Mouse (Mus musculus) testis, adult 2 months (tissue): ENCODE measurements around the gene Hcfc1. TPM values are rescaled to one million over a fixed set of nuclear protein-coding genes. Genes with fewer than 3 reads are reported as not detected.
A peak's percentile ranks its signal among the peaks of the same experiment; 100 is the strongest.

Experiments
- H3K27ac ChIP-seq: fragments of 200-500 bp; 2 replicates; pipeline ENCODE4 v1.5.1; 2012; ENCODE audit warnings: low read depth, low read length; ENCODE audit not compliant: control insufficient read depth, insufficient read depth
- H3K27me3 ChIP-seq: fragments of 200-500 bp; 2 replicates; pipeline ENCODE4 v1.6.1; 2012; ENCODE audit warnings: mild to moderate bottlenecking, low read length, moderate library complexity; ENCODE audit not compliant: control insufficient read depth, insufficient read depth
- H3K36me3 ChIP-seq: fragments of 200-500 bp; 2 replicates; pipeline ENCODE4 v1.6.1; 2012; ENCODE audit warnings: mild to moderate bottlenecking, low read length; ENCODE audit not compliant: control insufficient read depth, insufficient read depth
- H3K4me1 ChIP-seq: fragments of 200-500 bp; 2 replicates; pipeline ENCODE4 v1.6.1; 2012; ENCODE audit warnings: low read length; ENCODE audit not compliant: control insufficient read depth, insufficient read depth
- H3K4me3 ChIP-seq: fragments of 200-500 bp; 2 replicates; pipeline ENCODE4 v1.5.1; 2012; ENCODE audit warnings: low read depth, mild to moderate bottlenecking, low read length, moderate library complexity, mixed read lengths; ENCODE audit not compliant: control insufficient read depth
- CTCF ChIP-seq: fragments of 200-500 bp; IDR thresholded peaks from 2 replicates; pipeline ENCODE4 v1.5.1; 2012; ENCODE audit warnings: low read depth, mild to moderate bottlenecking, inconsistent platforms, low read length, moderate library complexity; ENCODE audit not compliant: control insufficient read depth, insufficient read depth, insufficient replicate concordance
- POLR2A ChIP-seq: fragments of 200-500 bp; IDR thresholded peaks from 2 replicates; pipeline ENCODE4 v1.6.1; 2012; ENCODE audit warnings: low read depth, mild to moderate bottlenecking, inconsistent platforms, low read length, moderate library complexity; ENCODE audit not compliant: control insufficient read depth
- polyA plus RNA-seq: library from polyadenylated mRNA; depleted of rRNA; stranded (reverse); fragments of >200 nt; gene quantifications from 2 replicates; pipeline ENCODE4 v1.2.3, GENCODE M21; 2012

The Hcfc1 gene
- polyA plus RNA-seq, 1 experiment, result 13.8 TPM

- H3K27me3 ChIP-seq, result no peaks in the 10 kb centered on the region
- H3K4me3 ChIP-seq, result no peak overlapping the region
- peaks cover 2% of the 10 kb centered on the region; the same call in 1 of the 2 replicates for H3K4me1 ChIP-seq
- TF ChIP-seq POLR2A, result no peak
- TF ChIP-seq CTCF, result no peak
- H3K27ac ChIP-seq, result no peak overlapping the region
- no peaks in the 10 kb centered on the region for H3K36me3 ChIP-seq
Measured at GRCm38 (mm10) chrX:73931871-73932270, 34.3 kb downstream of the Hcfc1 start.

- peaks cover 2% of the 10 kb centered on the region; the same call in 1 of the 2 replicates for H3K4me1 ChIP-seq
- no peak within 1 kb of the TSS for H3K27ac ChIP-seq
- TF ChIP-seq CTCF, result no peak
- no peak for TF ChIP-seq POLR2A
Measured at GRCm38 (mm10) chrX:73930402-73931062, 35.6 kb downstream of the Hcfc1 start, which contains the start of gene Renbp. Gene Renbp, minus strand, starts transcription at chrX:73930850.

GRCm38 (mm10) chrX:73922550-73922882 is 43.6 kb downstream of the Hcfc1 start:
- Histone ChIP-seq H3K4me1 (no peaks in the 10 kb centered on the region), H3K36me3 (no peaks in the 10 kb centered on the region), H3K27ac (no peak overlapping the region), H3K4me3 (peak overlapping the region; percentile 82; the same call in 1 of the 2 replicates), H3K27me3 (no peaks in the 10 kb centered on the region)
- TF ChIP-seq POLR2A, result no peak
- TF ChIP-seq CTCF, result no peak

More at GRCm38 (mm10) chrX:73930402-73931062, 35.6 kb downstream of the Hcfc1 start, which contains the start of gene Renbp:
- H3K36me3 ChIP-seq, result no peaks in the 10 kb centered on the region
- H3K4me3 ChIP-seq, result peak within 1 kb of the TSS; percentile 57
- H3K27me3 ChIP-seq, result no peaks in the 10 kb centered on the region

GRCm38 (mm10) chrX:73921823-73922549 is 44.2 kb downstream of the Hcfc1 start, which contains the start of the genes Arhgap4 and Naa10:
Gene Arhgap4, minus strand, starts transcription at chrX:73921870.
Gene Naa10, minus strand, starts transcription at chrX:73921944.
- Histone ChIP-seq H3K36me3 (no peaks in the 10 kb centered on the region), H3K27me3 (no peaks in the 10 kb centered on the region), H3K4me3 (peak within 1 kb of the TSS; percentile 82), H3K27ac (no peak within 1 kb of the TSS), H3K4me1 (no peaks in the 10 kb centered on the region)
- TF ChIP-seq CTCF, result no peak
- no peak for TF ChIP-seq POLR2A

DNA sequence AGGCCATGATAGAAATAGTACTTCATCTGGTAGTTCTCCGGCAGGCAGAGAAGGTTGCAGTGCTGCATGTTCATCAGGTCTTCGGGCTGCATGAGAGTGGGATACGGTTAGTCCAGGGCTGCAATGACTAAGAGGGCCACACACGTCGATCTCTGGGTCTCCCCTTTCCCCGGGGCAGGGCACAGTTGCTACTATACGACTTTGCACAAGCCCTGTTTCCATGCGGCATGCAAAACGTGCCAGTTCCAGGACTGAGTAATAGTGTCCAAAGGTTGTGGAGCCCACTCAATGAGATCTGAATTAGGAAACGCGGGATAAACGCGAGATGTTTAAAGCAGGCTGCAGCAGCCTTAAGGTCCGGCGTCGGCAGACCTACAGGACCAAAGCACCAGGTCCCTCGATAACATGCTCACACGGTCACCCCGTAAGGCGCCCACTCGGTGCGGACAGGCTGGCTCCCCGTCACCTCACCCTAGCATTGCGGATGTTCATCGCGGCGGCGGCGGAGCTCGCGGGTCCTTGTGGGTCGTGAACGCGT is 44.8 kb downstream of the Hcfc1 start:
- TF ChIP-seq CTCF, result no peak
- TF ChIP-seq POLR2A, result no peak
- no peaks in the 10 kb centered on the region for H3K4me1 ChIP-seq
- no peaks in the 10 kb centered on the region for H3K27me3 ChIP-seq

GRCm38 (mm10) chrX:73918631-73919030 is 47.5 kb downstream of the Hcfc1 start:
- TF ChIP-seq POLR2A, result no peak
- TF ChIP-seq CTCF, result no peak
- no peak overlapping the region for H3K4me3 ChIP-seq
- no peaks in the 10 kb centered on the region; the same call in 1 of the 2 replicates for H3K4me1 ChIP-seq
- H3K27me3 ChIP-seq, result no peaks in the 10 kb centered on the region
- no peak overlapping the region for H3K27ac ChIP-seq
- no peaks in the 10 kb centered on the region for H3K36me3 ChIP-seq

More for the DNA sequence above, 44.8 kb downstream of the Hcfc1 start:
- H3K27ac ChIP-seq, result no peak overlapping the region
- no peaks in the 10 kb centered on the region for H3K36me3 ChIP-seq
- H3K4me3 ChIP-seq, result peak overlapping the region; percentile 82

- Histone ChIP-seq H3K4me3 (no peak overlapping the region), H3K4me1 (no peaks in the 10 kb centered on the region; the same call in 1 of the 2 replicates), H3K27ac (no peak overlapping the region), H3K27me3 (no peaks in the 10 kb centered on the region), H3K36me3 (no peaks in the 10 kb centered on the region)
- TF ChIP-seq POLR2A (no peak), CTCF (no peak)
Measured at GRCm38 (mm10) chrX:73916945-73917344, 49.2 kb downstream of the Hcfc1 start.
